Mouse (Mus musculus) gonadal fat pad, adult 2 months (tissue): ENCODE measurements at regions not wholly inside any gene's neighbourhood (a gene's known extent, or its start where the extent isn't known, plus 50 kb on each side); places are given as distances from the start of the nearest gene placed in this dataset.

Experiments
- DNase-seq: peaks from one replicate; pipeline ENCODE4 v3.0.0-alpha.2; 2012; ENCODE audit warnings: low read depth

- no peak for DNase-seq
Measured at GRCm38 (mm10) chr2:167783374-167783773, 93.8 kb upstream of the Tmem189 start.

GRCm38 (mm10) chr2:167782231-167782999 lies 92.8 kb upstream of the Tmem189 start:
- DNase-seq = no peak

- DNase-seq = no peak
Measured at GRCm38 (mm10) chr2:167781496-167781895, 91.9 kb upstream of the Tmem189 start.

- no peak for DNase-seq
Measured at GRCm38 (mm10) chr2:167778691-167779090, 89.1 kb upstream of the Tmem189 start.

GRCm38 (mm10) chr2:167778271-167778670 lies 88.6 kb upstream of the Tmem189 start:
- no peak for DNase-seq

- no peak for DNase-seq
Measured at GRCm38 (mm10) chr2:167777331-167778085, 87.9 kb upstream of the Tmem189 start.

GRCm38 (mm10) chr2:167776251-167777168 lies 86.9 kb upstream of the Tmem189 start:
- no peak for DNase-seq

GRCm38 (mm10) chr2:167775218-167775915 lies 85.7 kb upstream of the Tmem189 start:
- DNase-seq = no peak

- no peak for DNase-seq
Measured at GRCm38 (mm10) chr2:167774806-167775179, 85.2 kb upstream of the Tmem189 start.

GRCm38 (mm10) chr2:167774166-167774805 lies 84.7 kb upstream of the Tmem189 start:
- DNase-seq = no peak

GRCm38 (mm10) chr2:167772834-167773233 lies 83.2 kb upstream of the Tmem189 start:
- no peak for DNase-seq

- no peak for DNase-seq
Measured at GRCm38 (mm10) chr2:167767962-167768361, 78.3 kb upstream of the Tmem189 start.

- DNase-seq = no peak
Measured at GRCm38 (mm10) chr2:167767371-167767770, 77.7 kb upstream of the Tmem189 start.

- DNase-seq = no peak
Measured at GRCm38 (mm10) chr2:167765811-167766210, 76.2 kb upstream of the Tmem189 start.

- no peak for DNase-seq
Measured at GRCm38 (mm10) chr2:167765072-167765800, 75.6 kb upstream of the Tmem189 start.

GRCm38 (mm10) chr2:167763891-167764410 lies 74.3 kb upstream of the Tmem189 start:
- DNase-seq = no peak

- no peak for DNase-seq
Measured at GRCm38 (mm10) chr2:167761404-167761936, 71.8 kb upstream of the Tmem189 start.

GRCm38 (mm10) chr2:167760681-167761403 lies 71.2 kb upstream of the Tmem189 start:
- no peak for DNase-seq
